Mouse (Mus musculus): ENCODE results near the gene Smim14.
A peak's percentile ranks its signal among the peaks of the same experiment; 100 is the strongest.
"Not testable (repeated sequence)": the region's sequence is repeated elsewhere in the genome, so short reads cannot be mapped to it uniquely, and the experiment has no call there.

The Smim14 gene

DNA sequence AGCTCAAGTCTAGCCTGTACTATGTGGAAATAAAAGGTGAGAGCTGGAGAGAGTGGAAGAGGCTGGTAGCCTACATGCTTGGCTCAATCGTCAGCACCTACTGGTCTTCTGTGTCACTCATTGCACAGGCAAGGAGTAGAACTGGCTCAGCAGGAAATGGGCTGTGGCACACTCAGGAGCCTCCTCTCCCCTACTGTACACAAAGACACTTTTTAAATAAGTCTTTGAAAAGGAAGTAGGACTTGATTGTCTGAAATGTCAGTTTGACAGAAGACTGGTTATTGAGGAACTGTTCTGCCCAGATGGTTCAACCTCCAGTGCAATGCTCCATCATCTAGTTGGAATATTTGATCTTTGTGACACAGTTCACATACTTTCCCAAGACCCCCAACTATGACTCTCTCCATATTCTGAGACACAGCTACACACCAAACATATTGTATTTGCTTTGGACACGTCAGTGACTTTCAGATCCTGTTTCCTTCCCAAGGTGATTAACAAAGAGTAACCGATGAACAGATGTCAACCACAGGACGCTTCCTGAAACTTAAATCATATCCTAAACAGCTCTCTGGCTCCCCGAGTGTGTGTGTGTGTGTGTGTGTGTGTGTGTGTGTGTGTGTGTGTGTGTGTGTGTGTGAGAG lies 22.2 kb downstream of the Smim14 start:
- no peak for DNase-seq

GRCm38 (mm10) chr5:65513506-65513905 lies 23.5 kb downstream of the Smim14 start:
- DNase-seq, result no peak

GRCm38 (mm10) chr5:65508395-65508794 lies 28.6 kb downstream of the Smim14 start:
- DNase-seq, result no peak

DNA sequence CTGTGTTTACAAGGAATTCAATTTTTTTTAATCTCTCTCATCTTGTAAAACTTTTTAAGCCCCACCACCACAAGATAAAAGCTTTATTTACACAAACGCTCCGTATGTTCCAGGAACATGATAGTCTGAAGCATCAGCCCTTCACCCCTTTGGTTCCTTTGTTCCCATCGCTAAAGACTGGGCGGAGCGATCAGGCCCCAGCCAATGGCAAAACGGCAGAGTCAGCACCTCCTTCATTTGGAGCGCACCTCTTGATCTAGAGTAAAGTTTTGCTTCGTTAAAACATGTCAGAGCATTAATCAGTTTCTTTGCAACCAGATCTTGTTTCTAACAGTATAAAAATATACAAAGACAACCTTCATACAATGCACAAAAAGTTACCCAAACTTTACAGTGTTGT lies 31.2 kb downstream of the Smim14 start:
- DNase-seq, result no peak

DNA sequence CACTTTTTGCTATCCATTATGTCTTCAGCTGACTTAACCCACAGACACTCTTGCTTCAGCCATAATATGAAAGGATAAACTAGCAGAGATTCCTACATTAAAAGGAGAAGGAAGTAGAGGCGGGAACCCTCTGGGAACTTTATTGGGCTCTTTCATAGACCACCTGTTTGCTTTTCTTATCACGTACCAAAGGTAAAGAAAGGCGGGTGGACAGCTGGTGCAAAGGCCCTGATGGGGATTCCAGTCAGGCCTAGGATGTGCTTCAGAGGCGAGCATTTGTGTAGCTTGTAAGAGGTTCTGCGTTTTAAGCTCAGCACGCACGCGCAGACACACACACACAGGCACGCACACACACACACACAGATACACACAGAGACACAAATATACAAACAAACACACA lies 35.6 kb downstream of the Smim14 start:
- no peak for DNase-seq

DNA sequence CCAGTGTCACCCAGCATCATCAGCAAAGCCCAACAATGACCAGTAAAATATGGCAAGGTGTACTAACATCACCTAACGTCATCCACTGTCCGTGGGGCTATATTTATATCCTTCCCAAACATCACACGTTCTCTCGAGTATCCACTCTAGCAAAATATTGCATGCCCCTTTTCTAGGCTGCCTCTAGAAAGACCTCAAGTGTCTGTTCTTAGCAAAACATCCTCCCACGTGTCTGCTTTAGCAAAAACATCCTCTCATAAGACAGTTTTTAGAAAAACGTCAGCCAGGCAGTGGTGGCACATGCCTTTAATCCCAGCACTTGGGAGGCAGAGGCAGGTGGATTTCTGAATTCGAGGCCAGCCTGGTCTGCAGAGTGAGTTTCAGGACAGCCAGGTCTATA lies 36.8 kb downstream of the Smim14 start:
- no peak for DNase-seq

DNA sequence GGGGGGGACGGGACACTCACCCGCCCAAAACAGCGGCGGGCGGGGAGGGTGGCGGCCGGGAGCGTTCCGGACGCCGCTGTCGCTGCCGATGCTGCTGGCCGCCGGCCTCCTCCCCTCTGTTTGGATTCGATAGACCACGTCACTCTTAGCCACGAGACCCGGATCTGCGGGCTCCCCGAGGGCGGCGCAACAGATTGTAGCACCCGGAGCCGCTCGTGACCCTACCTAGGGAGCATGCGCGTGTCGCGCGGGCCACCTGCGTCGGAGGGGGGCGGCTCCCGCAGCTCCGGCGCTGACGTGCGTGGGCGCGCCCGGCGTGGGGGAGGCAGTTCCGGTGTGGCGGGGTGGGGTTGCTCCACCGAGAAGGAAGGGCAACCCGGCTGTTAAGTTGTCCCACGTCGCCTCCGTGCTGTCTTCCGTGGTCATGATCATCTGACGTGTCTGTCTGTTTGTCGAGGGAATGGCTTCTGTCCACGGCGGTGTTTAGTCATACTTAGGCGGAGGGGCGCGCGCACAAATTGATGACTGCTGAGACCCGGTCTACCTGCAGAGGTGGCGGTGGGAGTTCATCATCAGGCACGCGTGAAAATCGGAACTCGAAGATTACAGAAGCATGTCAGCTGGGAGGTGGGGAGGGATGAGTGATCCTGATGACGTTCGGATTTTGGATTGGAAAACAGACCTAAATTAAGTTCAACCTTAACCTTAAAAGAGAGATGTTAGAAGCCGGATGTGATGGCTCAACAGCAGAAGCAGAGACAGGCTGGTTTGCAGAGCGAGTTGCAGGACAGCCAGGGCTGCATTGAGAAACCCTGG lies 44.1 kb downstream of the Smim14 start, which contains the start of gene Gm43552:
Gm43552 (minus strand) TSS at position 118 of the 816 bp plus-strand sequence.
- peak; percentile 96 for DNase-seq

GRCm38 (mm10) chr5:65491767-65492715 lies 44.9 kb downstream of the Smim14 start:
- DNase-seq, result peak; percentile 76

- no peak for DNase-seq
These were observed 47.2 kb downstream of the Smim14 start for GRCm38 (mm10) chr5:65489830-65490229.

GRCm38 (mm10) chr5:65488725-65489124 lies 48.3 kb downstream of the Smim14 start:
- DNase-seq, result no peak

GRCm38 (mm10) chr5:65487381-65487780 lies 49.6 kb downstream of the Smim14 start:
- DNase-seq, result no peak

- no peak for DNase-seq
These were observed 50.5 kb downstream of the Smim14 start for GRCm38 (mm10) chr5:65486514-65486913.

- no peak for DNase-seq
These were observed 54.0 kb downstream of the Smim14 start for GRCm38 (mm10) chr5:65482996-65483395.

GRCm38 (mm10) chr5:65480511-65480910 lies 56.5 kb downstream of the Smim14 start:
- DNase-seq, result no peak

DNA sequence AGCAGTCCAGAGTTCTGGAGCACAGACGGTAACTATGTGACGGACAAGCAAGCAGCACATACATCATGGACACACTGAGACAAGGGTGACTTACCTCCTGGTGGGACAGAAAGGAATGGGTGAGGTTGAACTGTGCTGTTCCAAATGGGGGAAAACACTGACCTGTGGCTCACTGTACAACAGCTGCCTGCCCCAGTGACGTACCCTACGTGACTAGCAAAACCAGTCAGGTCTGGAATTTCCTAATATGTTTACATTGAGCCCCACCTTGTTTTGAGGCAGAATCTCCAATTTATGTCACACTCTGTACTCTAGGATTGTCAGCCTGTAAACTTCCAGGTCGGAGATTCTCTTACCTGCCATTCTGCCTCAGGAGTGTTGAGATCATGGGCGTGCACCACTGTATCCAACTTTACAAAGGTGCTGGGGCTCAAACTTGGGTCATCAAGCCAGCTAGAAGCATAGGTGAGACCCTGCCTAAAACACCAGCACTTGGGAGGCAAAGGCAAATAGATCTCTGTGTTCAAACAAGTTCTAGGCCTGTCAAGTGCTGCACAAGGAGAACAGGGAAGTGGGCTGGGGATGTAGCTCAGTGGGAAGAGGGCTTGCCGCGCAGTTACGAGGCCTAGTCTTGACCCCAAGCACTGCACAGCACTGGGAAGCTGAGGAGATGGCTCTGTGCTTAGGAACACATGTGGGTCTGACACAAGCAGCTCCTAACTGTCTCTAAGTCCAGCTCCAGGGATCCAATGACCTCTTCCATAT lies 57.1 kb downstream of the Smim14 start:
- no peak for DNase-seq

DNA sequence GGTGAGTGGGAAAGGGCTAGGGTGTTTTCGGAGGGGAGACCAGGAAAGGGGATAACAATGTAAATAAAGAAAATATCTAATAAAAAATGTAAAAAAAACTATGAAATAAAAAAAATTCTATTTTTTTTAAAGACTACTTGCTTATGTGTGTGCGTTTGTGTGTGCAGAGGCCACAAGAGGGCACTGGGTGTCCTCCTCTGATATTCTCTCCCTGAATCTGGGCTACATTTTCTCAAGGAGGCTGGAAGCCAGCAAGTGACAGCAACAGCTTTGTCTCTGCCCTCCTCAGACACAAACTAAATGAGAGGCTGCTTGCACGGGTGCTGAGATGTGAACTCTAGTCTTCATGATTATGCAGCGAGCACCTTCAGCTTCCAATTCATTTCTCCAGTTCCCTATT lies 58.8 kb downstream of the Smim14 start:
- DNase-seq, result peak; percentile 45

DNA sequence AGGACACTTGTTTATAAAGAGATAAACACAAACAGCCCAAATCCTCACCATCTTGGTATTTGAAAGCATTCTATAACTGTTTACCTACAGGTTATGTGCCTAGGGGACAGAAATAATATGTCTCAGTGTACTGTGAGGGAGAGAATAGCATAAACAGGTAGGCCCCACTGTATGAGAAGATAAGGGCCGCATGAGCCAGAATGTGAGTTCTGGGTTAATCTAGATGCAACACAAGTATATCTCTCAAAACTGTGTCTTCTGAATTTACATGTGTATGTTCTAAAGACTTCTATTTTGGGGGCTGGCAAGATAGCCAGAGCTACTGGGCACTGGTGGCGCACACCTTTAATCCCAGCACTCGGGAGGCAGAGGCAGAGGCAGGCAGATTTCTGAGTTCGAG lies 60.2 kb downstream of the Smim14 start:
- DNase-seq, result not testable (repeated sequence)

- no peak for DNase-seq
These were observed 61.2 kb downstream of the Smim14 start for GRCm38 (mm10) chr5:65475806-65476205.

- DNase-seq, result peak; percentile 69
These were observed 67.2 kb downstream of the Smim14 start for GRCm38 (mm10) chr5:65469766-65470165.

GRCm38 (mm10) chr5:65466911-65467310 lies 70.1 kb downstream of the Smim14 start:
- DNase-seq, result no peak

DNA sequence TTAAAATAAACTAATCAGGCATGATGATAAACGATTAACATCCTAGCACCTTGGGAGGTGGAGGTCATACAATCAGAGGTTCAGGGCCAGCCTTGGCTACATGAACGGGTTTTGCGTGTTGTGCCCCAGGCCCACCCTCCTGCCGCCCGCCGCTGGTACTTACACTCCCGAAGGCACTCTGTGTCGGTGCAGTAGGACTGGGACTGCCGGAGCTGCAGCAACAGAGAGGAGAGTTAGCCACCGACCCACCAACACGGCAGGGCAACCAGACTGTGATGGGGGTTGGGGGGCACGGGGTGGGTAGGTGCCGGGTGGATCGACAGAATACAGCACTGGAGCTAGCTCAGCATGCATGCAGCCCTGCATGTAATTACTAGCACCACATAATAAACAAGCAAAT lies 76.6 kb downstream of the Smim14 start:
- no peak for DNase-seq

DNA sequence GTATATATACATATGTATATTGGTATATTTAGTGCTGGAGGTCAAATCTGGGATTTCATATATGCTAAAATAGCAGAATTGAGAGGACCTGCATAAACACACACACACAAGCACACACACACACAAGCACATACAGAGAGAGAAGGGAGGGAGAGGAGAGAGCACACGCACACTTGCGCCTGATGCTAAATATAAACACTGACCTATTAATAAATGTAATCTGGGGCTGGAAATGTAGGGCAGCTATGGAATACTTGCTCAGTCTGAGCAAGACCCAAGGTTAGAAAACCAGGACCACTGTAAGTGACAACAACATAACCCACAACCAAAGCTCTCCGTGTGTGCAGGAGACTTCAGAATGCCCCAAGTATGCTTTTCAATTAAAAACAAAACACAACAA lies 77.5 kb downstream of the Smim14 start:
- no peak for DNase-seq
